Mouse (Mus musculus) limb, embryonic 10.5 days (tissue): ENCODE results near the gene Ccdc162. TPM values are rescaled to one million over a fixed set of nuclear protein-coding genes. Genes with fewer than 3 reads are reported as not detected.

Experiments used
- DNase-seq: peaks from one replicate; pipeline ENCODE4 v3.0.0-alpha.2; 2017; ENCODE audit warnings: low spot score
- H3K27ac ChIP-seq: fragments of 300-500 bp; sonication (generic); 2 replicates; pipeline ENCODE4 v1.5.1; 2016; ENCODE audit warnings: mild to moderate bottlenecking
- H3K27me3 ChIP-seq: fragments of 300-500 bp; sonication (generic); 2 replicates; pipeline ENCODE4 v1.6.1; 2016; ENCODE audit warnings: low read depth, mild to moderate bottlenecking; ENCODE audit not compliant: poor library complexity, severe bottlenecking
- H3K36me3 ChIP-seq: fragments of 300-500 bp; sonication (generic); 2 replicates; pipeline ENCODE4 v1.6.1; 2016; ENCODE audit warnings: mild to moderate bottlenecking, moderate library complexity
- H3K4me1 ChIP-seq: fragments of 300-500 bp; sonication (generic); 2 replicates; pipeline ENCODE4 v1.6.1; 2016
- H3K4me3 ChIP-seq: fragments of 300-500 bp; sonication (generic); 2 replicates; pipeline ENCODE4 v1.5.1; 2016; ENCODE audit warnings: mild to moderate bottlenecking, moderate library complexity
- H3K9me3 ChIP-seq: fragments of 300-500 bp; sonication (generic); replicated peaks from 2 replicates; pipeline ENCODE4 v1.6.1; 2016; ENCODE audit warnings: mild to moderate bottlenecking
- WGBS: fragments of 180-500 bp; shearing (Covaris S2); methylation state at CpG from one replicate; pipeline ENCODE4 v1.1.7; 2016; 5-methylcytosine and 5-hydroxymethylcytosine counted together
- polyA plus RNA-seq: library from polyadenylated mRNA; unstranded; fragments of >200 nt; fragmentation: Nextera tagmentation; extraction: Ambion mirVana; gene quantifications from 2 replicates; pipeline ENCODE4 v1.2.1, GENCODE M21; 2016

Ccdc162 gene
- polyA plus RNA-seq, 1 experiment from 2014 or later, result 0.38 TPM

DNA sequence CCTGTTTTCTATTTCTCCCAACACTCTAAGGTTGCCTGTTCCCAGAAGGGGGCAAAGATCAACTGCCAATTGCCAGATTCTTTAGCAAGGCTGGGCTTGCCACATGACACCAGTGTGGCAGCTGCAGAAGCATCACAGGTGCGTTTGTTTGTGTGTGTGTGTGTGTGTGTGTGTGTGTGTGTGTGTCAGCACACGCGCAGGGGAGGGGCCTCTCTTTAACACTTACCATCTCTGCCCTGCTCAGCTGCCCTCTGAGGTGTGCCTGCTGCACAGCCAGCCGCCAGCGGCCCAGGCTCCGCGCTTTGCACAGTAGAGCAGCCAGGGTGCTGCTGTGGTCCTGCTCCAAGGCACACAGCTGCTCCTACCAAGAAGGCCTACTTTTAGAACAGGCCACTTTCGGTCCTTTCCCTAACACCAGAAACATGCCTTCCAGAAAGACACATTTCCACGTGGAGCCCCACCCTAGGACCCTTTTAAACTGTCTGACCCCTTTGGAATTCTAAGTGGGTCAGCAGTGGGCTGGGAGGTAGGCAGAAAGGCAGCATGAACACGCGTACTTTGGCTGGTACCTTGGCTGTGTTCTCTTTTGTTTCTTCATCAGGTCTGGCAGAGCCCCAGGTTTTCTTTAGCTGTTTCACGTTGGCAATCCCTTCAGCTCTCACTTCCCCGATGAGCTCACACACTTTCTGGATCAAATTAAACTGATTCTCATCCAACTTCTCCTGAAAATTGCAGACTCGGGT lies 163.4 kb downstream of the Ccdc162 start:
- DNase-seq, result peak; percentile 78
- H3K27ac ChIP-seq, result peak overlapping the region; percentile 80
- peaks cover 38% of the 10 kb centered on the region for H3K4me1 ChIP-seq
- H3K4me3 ChIP-seq, result 0 out of 2 replicates have a peak overlapping the region, but pooled peaks have one; percentile 13
- H3K27me3 ChIP-seq, result no peaks in the 10 kb centered on the region
- H3K9me3 ChIP-seq, result peaks cover 4% of the 10 kb centered on the region; the same call in 1 of the 2 replicates
- WGBS, result 37% methylated on average over 14 of the region's 14 CpGs
- peaks cover 3% of the 10 kb centered on the region; the same call in 1 of the 2 replicates for H3K36me3 ChIP-seq

- no peak for DNase-seq
- peaks cover 4% of the 10 kb centered on the region; the same call in 1 of the 2 replicates for H3K9me3 ChIP-seq
- H3K36me3 ChIP-seq, result peaks cover 3% of the 10 kb centered on the region; the same call in 1 of the 2 replicates
- peaks cover 38% of the 10 kb centered on the region for H3K4me1 ChIP-seq
- 32% methylated on average over 3 of the region's 3 CpGs for WGBS
- H3K27ac ChIP-seq, result peak overlapping the region; percentile 61
- no peak overlapping the region for H3K4me3 ChIP-seq
- H3K27me3 ChIP-seq, result no peaks in the 10 kb centered on the region
These were observed 164.1 kb downstream of the Ccdc162 start for GRCm38 (mm10) chr10:41552319-41552718.

- no peak for DNase-seq
- Histone ChIP-seq H3K4me1 (peaks cover 38% of the 10 kb centered on the region), H3K9me3 (peaks cover 4% of the 10 kb centered on the region; the same call in 1 of the 2 replicates), H3K4me3 (no peak overlapping the region), H3K27me3 (no peaks in the 10 kb centered on the region), H3K27ac (no peak overlapping the region), H3K36me3 (peaks cover 3% of the 10 kb centered on the region; the same call in 1 of the 2 replicates)
- WGBS, result 79% methylated on average over 7 of the region's 7 CpGs
These were observed 165.7 kb downstream of the Ccdc162 start for GRCm38 (mm10) chr10:41550711-41551110.

DNA sequence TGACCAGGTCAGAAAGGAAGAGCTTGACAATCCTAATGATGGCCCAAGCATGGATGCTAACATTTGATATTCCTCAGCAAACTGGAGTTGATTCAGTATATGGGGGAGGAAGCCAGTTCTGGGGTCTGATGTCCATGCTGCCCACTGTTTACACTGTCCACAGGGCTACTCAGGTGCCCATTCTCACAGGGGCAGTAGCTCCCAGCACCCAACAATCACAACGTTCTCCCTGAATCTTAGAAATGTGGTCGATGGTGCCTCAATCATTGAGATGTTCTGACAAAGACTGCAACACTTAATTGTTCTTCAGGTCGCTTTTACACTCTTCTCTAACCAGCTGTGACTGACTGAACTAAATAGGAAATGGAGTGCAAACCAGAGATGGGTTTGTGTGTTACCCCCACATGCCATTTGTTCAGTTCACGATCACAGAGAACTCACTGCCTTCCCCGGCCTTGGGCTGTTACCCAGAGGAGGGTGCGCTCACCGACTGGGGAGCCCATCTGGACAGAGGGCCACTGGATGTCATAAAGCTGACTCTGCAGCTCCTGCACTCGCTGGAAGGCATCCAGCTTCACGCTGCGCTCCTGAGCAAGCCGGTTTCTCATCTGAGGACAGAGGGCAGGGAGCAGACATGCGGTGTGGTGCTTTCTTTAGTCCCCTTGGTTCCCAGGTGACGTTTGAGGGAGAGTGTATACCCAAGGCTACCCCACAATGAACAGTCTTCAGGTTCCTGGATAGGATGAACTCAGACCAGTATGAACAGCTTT lies 169.9 kb downstream of the Ccdc162 start:
- peaks cover 24% of the 10 kb centered on the region for H3K4me1 ChIP-seq
- no peak for DNase-seq
- H3K9me3 ChIP-seq, result peaks cover 4% of the 10 kb centered on the region; the same call in 1 of the 2 replicates
- no peaks in the 10 kb centered on the region for H3K27me3 ChIP-seq
- H3K4me3 ChIP-seq, result no peak overlapping the region
- no peak overlapping the region for H3K27ac ChIP-seq
- peaks cover 3% of the 10 kb centered on the region; the same call in 1 of the 2 replicates for H3K36me3 ChIP-seq
- 60% methylated on average over 13 of the region's 13 CpGs for WGBS

DNA sequence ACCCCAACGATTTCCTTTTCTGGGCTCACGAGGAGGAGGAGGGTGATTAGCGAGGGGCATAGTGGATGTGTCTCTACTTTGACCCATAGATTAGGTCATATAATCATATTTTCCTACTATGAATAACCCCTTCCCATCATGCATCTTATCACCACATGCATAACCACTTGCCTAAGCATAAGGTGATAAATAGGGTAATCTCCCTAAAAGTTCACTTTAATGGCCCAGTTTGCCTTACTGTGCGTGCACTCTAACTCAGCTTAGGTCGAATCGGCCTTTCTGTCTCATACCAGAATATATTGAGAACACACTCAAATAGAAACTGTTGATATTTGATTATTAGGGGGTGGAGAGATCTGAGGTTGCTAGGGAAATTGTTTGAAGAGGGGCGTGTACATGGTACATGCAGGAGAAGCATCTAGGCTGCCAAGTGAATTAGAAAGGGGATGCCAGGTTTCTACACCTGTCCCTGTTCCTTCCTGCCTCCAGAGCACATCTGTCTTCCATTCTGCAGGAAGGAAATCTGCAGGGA lies 171.1 kb downstream of the Ccdc162 start:
- H3K27me3 ChIP-seq, result no peaks in the 10 kb centered on the region
- H3K27ac ChIP-seq, result no peak overlapping the region
- no peak for DNase-seq
- H3K9me3 ChIP-seq, result peaks cover 4% of the 10 kb centered on the region; the same call in 1 of the 2 replicates
- H3K4me3 ChIP-seq, result no peak overlapping the region
- WGBS, result 56% methylated on average over 7 of the region's 7 CpGs
- peaks cover 15% of the 10 kb centered on the region for H3K4me1 ChIP-seq
- peaks cover 3% of the 10 kb centered on the region; the same call in 1 of the 2 replicates for H3K36me3 ChIP-seq

DNA sequence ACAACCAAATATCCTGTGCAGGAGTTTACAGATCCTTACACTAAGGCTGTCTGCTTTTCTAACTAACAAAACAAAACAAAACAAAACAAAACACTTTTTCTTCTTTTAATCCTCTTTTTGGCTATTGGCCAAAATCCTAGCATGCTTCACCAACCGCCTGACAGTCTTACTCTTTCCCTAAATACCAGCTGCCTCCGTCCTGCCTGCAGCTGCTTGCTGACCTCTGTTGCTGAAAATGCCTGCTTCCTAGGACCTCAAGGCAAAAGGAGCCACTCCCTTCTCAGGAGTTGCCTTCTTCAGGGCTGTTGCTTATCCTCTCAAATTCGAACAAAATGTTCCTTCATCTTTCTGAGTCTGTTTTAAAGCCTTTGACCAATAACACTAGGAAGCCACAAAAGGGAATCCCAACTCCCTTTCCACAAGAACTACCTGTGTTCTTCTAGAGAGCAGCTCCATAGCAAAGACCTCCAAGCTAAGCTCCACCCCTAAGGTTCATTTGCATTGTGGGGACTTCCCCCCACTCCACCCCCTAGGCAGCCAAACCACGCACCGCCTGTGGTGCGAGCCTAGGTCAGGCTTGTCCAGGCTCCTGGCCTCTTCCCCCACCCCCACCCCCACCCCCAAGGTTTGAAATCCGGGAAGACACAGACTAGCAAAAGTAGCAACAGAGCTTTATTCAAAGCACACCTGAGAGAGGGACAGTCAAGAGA lies 171.8 kb downstream of the Ccdc162 start:
- no peaks in the 10 kb centered on the region for H3K27me3 ChIP-seq
- peaks cover 4% of the 10 kb centered on the region; the same call in 1 of the 2 replicates for H3K9me3 ChIP-seq
- 5% methylated on average over 7 of the region's 7 CpGs for WGBS
- no peak overlapping the region for H3K4me3 ChIP-seq
- peaks cover 6% of the 10 kb centered on the region; the same call in 1 of the 2 replicates for H3K36me3 ChIP-seq
- peaks cover 13% of the 10 kb centered on the region for H3K4me1 ChIP-seq
- DNase-seq, result no peak
- H3K27ac ChIP-seq, result no peak overlapping the region

DNA sequence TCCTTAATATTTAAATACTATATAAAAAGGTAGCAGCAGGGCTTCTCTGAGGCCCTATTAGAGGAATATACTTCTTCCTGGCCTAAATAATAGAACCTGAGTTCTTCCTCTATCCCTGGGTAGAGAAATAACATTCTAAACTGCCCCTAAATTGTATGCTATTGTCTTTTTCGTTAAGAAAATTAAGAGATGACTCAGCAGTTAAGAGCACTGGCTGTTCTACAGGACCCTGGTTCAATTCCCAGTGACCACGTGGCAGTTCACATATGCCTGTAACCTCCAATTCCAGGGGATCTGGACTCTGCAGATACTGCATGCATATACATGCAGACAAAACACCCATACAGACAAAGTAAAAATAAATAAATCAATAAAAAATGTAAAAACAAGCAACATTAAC lies 172.6 kb downstream of the Ccdc162 start:
- 71% methylated on average over 2 of the region's 2 CpGs for WGBS
- Histone ChIP-seq H3K27me3 (no peaks in the 10 kb centered on the region), H3K4me3 (no peak overlapping the region), H3K36me3 (peaks cover 10% of the 10 kb centered on the region; the same call in 1 of the 2 replicates), H3K4me1 (peaks cover 13% of the 10 kb centered on the region), H3K27ac (no peak overlapping the region), H3K9me3 (no peaks in the 10 kb centered on the region; the same call in 1 of the 2 replicates)
- DNase-seq, result no peak

- Histone ChIP-seq H3K4me3 (no peak overlapping the region), H3K36me3 (peaks cover 12% of the 10 kb centered on the region; the same call in 1 of the 2 replicates), H3K9me3 (no peaks in the 10 kb centered on the region; the same call in 1 of the 2 replicates), H3K4me1 (peaks cover 13% of the 10 kb centered on the region), H3K27ac (no peak overlapping the region), H3K27me3 (no peaks in the 10 kb centered on the region)
- DNase-seq, result no peak
- WGBS, result 86% methylated on average over 4 of the region's 4 CpGs
These were observed 173.0 kb downstream of the Ccdc162 start for GRCm38 (mm10) chr10:41543439-41543838.

- Histone ChIP-seq H3K4me3 (no peak overlapping the region), H3K36me3 (peaks cover 26% of the 10 kb centered on the region), H3K27ac (no peak overlapping the region), H3K4me1 (peaks cover 13% of the 10 kb centered on the region), H3K27me3 (no peaks in the 10 kb centered on the region), H3K9me3 (no peaks in the 10 kb centered on the region)
- DNase-seq, result no peak
- WGBS, result 95% methylated on average over 6 of the region's 6 CpGs
These were observed 174.4 kb downstream of the Ccdc162 start for GRCm38 (mm10) chr10:41542057-41542456.

DNA sequence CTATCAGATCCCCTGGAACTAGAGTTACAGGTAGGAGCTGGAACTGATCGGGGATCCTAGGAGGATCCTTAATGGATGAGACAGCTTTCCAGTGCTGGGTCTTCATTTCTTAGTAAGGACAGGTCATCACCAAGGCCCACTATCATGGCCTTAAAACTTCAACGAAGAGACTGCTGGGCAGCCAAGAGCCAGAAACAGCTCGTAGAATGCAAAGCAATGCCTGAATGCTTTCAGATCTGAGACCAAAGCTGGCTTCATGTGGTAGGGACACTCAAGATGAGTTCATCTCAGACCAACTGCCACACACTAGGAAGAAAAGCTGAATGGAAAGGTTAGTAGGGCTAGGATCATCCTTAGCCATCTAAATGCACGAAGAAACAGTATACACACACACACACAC lies 177.4 kb downstream of the Ccdc162 start:
- peaks cover 56% of the 10 kb centered on the region for H3K36me3 ChIP-seq
- 95% methylated on average over 4 of the region's 4 CpGs for WGBS
- H3K9me3 ChIP-seq, result no peaks in the 10 kb centered on the region
- H3K27me3 ChIP-seq, result no peaks in the 10 kb centered on the region
- DNase-seq, result no peak
- H3K4me1 ChIP-seq, result no peaks in the 10 kb centered on the region
- H3K27ac ChIP-seq, result no peak overlapping the region
- H3K4me3 ChIP-seq, result no peak overlapping the region

GRCm38 (mm10) chr10:41537983-41538330 lies 178.5 kb downstream of the Ccdc162 start:
- Histone ChIP-seq H3K36me3 (peaks cover 67% of the 10 kb centered on the region), H3K4me1 (no peaks in the 10 kb centered on the region), H3K4me3 (no peak overlapping the region), H3K9me3 (no peaks in the 10 kb centered on the region), H3K27me3 (no peaks in the 10 kb centered on the region), H3K27ac (no peak overlapping the region)
- DNase-seq, result no peak
- WGBS, result 92% methylated on average over 3 of the region's 3 CpGs

- Histone ChIP-seq H3K9me3 (no peaks in the 10 kb centered on the region), H3K27ac (no peak overlapping the region), H3K36me3 (peaks cover 72% of the 10 kb centered on the region), H3K27me3 (no peaks in the 10 kb centered on the region), H3K4me1 (no peaks in the 10 kb centered on the region), H3K4me3 (no peak overlapping the region)
- DNase-seq, result no peak
- 96% methylated on average over 4 of the region's 4 CpGs for WGBS
These were observed 179.0 kb downstream of the Ccdc162 start for GRCm38 (mm10) chr10:41537226-41537982.
